Mouse (Mus musculus): ENCODE measurements around the gene 4930524B15Rik.
A peak's percentile ranks its signal among the peaks of the same experiment; 100 is the strongest.
"Not testable (repeated sequence)": the region's sequence is repeated elsewhere in the genome, so short reads cannot be mapped to it uniquely, and the experiment has no call there.

4930524B15Rik gene

GRCm38 (mm10) chr11:31965256-31966134 lies at the start of gene 4930524B15Rik:
4930524B15Rik (plus strand) TSS chr11:31965592.
- DNase-seq (ENCODE audit: extremely low spot score, low read depth, low spot score) = no peak

- no peak for DNase-seq (ENCODE audit: extremely low spot score, low read depth, low spot score)
Measured at GRCm38 (mm10) chr11:31917769-31918168, 47.6 kb upstream of the 4930524B15Rik start.

DNA sequence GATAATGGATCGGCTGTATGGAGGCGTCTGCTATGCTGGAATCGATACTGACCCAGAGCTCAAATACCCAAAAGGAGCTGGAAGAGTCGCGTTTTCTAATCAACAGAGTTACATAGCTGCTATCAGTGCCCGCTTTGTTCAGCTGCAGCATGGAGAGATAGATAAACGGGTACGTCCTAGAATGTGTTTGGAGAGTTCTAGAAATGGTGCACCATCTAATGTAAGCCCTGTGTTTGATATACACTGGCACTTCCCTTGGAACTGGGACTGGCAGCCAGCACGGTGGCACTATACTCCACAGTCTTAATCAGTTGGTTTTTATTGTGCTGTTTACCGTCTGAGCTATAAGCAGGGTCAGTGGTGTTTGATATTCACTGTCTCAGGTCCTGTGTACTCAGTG lies 35.3 kb upstream of the 4930524B15Rik start:
- no peak for DNase-seq (ENCODE audit: extremely low spot score, low read depth, low spot score)

DNA sequence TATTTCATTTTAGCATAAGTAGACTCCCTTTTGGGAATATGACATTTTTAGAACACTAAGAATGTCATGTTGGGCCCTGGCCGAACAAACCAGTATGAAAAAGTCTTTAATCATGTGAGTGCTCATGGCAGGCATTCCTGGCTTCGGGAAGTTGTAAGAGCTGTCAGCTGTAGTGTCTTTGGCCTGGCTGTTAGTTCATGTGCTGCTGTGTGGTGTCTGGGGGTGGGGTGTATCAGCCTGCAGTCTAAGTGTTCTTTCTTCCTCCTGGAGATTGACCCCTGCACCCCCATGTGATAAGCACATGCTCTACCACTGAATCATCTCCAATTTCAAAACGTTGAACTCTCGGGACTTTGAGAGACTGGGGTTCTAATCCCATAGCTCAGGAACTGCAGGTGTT lies 29.7 kb upstream of the 4930524B15Rik start:
- no peak for DNase-seq (ENCODE audit: extremely low spot score, low read depth, low spot score)

DNA sequence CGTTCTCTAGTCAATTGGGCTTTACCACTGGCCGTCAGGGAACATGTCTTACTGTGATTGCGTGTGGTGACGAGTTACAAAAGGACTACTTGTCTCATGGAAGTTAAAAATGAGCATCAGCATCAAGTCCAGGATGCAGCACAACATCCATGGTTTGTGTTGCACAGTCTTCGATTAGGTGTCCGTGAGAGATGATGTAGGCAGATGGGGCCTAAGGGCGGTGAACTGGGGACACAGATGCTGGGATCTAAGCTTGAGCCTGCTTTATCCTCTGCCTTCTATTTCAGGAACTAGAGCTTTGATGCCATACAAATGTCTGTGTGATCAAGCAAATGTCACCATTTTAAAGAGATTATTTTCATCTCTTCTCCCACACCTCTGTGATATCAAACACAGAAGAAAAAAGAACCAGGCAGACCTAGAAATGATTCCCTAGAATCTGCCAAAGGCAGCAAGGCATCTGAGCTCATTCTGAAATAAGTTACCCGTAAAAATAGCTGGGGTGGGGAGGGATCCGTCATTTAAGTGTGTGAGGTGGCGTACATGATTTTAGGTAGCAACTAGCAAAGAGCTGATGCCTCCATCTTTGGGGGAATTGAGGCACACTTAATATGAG lies 28.4 kb upstream of the 4930524B15Rik start:
- DNase-seq (ENCODE audit: extremely low spot score, low read depth, low spot score) = no peak

DNA sequence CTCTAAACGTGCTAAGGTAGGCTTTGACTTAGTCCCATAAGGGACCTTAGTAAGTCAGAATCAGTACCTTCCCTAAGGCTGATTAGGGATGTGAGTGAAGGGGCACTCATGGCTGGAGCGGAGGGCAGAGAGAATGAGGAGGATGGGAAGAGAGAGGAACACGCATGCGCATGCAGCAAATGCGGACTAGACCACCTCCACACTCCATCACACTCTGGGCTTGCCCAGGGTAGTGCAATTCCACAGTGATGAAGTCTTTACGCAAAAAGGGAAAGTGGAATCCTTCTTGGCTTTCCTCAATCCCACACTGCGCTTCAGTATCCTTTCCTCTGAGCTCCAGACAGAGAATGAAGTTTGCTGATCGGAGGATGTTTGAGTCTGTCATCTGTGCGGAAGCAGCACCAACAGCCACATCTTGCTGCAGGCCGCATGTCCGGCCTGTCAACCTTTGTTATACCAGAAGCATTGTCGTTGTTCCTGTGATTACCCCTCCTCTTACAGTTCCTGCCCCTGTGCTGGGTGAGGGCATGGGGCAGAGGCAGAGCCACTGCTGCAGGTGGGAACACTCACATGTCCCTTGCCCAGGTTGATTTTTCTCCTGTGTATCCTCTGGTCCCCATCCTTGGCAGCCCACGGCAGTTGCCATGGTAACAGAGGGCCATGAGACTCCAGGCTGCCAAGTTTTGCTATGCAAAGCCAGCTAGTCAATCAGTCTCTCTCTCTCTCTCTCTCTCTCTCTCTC lies 24.3 kb upstream of the 4930524B15Rik start:
- no peak for DNase-seq (ENCODE audit: extremely low spot score, low read depth, low spot score)

GRCm38 (mm10) chr11:31941640-31942638 lies 23.5 kb upstream of the 4930524B15Rik start:
- no peak for DNase-seq (ENCODE audit: extremely low spot score, low read depth, low spot score)

- DNase-seq (ENCODE audit: extremely low spot score, low read depth, low spot score) = no peak
Measured at GRCm38 (mm10) chr11:31945471-31945870, 19.9 kb upstream of the 4930524B15Rik start.

- DNase-seq (ENCODE audit: extremely low spot score, low read depth, low spot score) = no peak
Measured at GRCm38 (mm10) chr11:31948462-31949330, 16.7 kb upstream of the 4930524B15Rik start.

DNA sequence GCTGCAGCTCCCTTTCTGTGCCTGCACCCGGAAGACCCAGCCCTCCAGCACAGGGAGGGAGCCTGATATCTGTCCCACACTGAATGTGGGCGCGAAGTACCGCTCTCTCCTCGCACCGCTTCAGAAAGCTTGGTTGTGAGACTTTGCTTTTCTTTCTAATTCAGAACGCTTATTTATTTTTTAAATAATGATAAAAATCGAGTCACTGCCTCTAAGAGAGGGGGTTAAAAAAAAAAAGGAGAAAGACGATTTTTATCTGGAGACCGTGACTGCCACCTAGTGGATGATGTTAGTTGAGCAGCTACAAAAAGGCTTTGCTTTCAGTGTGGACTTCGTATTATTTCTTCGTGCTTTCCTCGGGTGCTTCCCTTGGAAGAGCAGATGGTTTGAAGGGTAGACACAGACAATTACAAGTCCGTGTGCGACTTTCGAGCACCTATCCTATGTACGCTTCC lies 16.0 kb upstream of the 4930524B15Rik start:
- peak; percentile 79 for DNase-seq (ENCODE audit: extremely low spot score, low read depth, low spot score)

DNA sequence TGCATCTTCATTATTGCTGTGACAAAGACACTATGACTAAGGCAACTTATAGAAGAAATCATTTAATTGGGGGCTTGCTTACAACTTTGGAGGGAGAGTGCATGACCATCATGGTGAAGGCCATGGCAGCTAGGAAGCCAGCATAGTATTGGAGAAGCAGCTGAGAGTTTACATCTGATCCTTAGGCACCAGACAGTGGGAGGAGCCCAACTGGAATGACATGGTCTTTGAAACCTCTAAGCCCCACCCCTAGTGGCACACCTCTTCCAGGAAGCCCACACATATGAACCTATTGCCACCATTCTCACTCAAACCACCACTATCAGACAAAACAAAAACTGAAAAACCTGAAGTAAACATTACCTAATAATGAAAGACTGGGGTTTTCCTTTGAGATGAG lies 5.3 kb upstream of the 4930524B15Rik start:
- DNase-seq (ENCODE audit: extremely low spot score, low read depth, low spot score) = no peak

GRCm38 (mm10) chr11:31963993-31964392 lies 1.4 kb upstream of the 4930524B15Rik start:
- DNase-seq (ENCODE audit: extremely low spot score, low read depth, low spot score) = no peak

DNA sequence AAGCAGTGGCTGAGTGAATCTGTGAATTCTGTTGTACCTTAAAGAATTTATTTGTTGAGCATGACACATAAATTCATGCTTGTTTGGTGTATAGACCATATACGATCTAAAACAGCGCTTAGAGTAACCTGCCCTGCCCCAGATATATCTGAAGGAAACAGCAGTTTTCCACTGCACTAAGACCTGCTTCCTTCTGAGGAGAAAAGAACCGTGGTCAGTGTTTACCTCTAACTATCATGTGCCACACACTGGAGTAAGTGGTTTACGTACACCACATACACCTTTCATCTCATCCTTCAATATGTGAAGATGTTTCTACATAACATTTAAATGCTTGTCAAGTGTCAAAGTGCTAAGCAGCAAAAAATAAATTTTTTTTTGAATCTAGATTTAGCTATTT lies 8.7 kb downstream of the 4930524B15Rik start:
- DNase-seq (ENCODE audit: extremely low spot score, low read depth, low spot score) = no peak

GRCm38 (mm10) chr11:31974826-31975225 lies 9.4 kb downstream of the 4930524B15Rik start:
- DNase-seq (ENCODE audit: extremely low spot score, low read depth, low spot score) = no peak

DNA sequence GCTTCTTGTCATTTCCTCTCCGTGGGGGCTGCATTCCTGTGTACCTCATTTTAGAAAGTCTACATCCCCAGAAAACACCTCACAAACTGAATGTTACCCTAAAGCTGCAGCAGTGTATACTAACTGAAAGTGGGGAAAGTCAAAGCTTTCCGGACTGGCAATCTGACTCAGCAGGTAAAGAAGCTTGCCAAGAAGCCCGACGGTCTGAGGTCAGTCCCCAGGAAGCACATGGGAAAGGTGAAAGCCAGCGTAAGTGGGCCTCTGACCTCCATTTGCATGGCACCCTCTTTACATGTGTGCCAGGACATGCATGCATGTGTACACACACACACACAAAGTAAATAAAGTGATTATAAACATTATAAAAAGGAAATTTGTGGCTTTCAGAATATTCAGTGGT lies 10.3 kb downstream of the 4930524B15Rik start:
- DNase-seq (ENCODE audit: extremely low spot score, low read depth, low spot score) = no peak

DNA sequence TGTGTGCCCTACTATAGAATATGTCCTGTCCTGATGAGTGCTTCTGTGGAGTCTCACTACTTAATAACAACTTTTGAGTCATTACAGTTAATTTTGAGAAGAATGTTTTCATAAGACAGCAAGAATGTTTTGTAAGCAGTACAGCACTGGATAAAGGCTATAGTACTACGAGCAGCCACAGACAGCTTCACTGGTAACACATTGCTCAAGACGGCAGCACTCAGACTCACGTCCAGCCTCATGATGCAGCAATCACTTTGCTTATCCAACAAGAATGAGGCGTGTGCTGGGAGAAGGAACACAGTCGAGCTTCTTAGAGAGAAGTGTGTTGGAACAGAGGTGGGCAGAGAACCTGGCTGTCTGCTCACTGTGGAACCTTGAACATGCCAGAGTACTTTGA lies 10.7 kb downstream of the 4930524B15Rik start:
- no peak for DNase-seq (ENCODE audit: extremely low spot score, low read depth, low spot score)

- DNase-seq (ENCODE audit: extremely low spot score, low read depth, low spot score) = not testable (repeated sequence)
Measured at GRCm38 (mm10) chr11:31980089-31980488, 14.7 kb downstream of the 4930524B15Rik start.

- DNase-seq (ENCODE audit: extremely low spot score, low read depth, low spot score) = no peak
Measured at GRCm38 (mm10) chr11:31981830-31982229, 16.4 kb downstream of the 4930524B15Rik start.

DNA sequence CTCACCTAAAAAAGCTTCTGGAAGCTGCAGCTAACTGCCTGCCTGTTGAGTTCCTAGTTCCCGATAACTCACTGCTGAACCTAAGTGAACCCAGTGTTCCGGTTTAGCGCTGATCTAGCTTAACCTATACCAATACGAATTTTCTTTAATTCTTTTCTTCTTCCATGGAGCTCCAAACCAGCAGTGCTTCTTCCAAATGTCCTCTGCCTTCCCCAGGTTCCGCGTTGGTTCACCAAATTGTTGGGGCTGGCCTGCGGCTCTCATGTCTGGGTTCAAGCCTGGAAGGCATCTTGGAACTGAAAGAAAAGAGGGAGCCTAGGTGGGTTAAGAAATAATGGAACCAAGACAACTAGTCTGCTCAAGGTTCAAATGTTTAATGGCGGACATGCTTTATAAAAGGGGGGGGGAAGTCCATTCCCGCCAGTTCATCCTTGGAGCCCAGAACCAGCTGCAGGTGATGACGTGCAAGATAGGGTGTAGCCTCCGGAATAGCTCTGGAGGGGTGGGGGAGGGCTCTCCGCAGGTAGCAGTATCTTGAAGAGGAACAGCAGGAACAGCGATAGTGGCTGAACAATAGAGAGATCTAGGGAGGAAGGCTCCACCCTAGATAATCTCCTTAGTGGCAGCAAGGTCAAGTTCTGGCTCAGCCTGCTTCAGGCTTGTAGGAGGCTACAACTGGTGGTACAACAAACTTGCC lies 17.0 kb downstream of the 4930524B15Rik start:
- not testable (repeated sequence) for DNase-seq (ENCODE audit: extremely low spot score, low read depth, low spot score)
